Mouse (Mus musculus) embryonic facial prominence, embryonic 10.5 days (tissue): ENCODE data around the gene Neurl1b. TPM values are rescaled to one million over a fixed set of nuclear protein-coding genes. Genes with fewer than 3 reads are reported as not detected.
A peak's percentile ranks its signal among the peaks of the same experiment; 100 is the strongest.

Experiments used
- DNase-seq: peaks from one replicate; pipeline ENCODE4 v3.0.0-alpha.2; 2017; ENCODE audit warnings: low spot score
- H3K27ac ChIP-seq: fragments of 300-500 bp; sonication (generic); replicated peaks from 2 replicates; pipeline ENCODE4 v1.5.1; 2016; ENCODE audit warnings: mild to moderate bottlenecking
- H3K27me3 ChIP-seq: fragments of 300-500 bp; sonication (generic); replicated peaks from 2 replicates; pipeline ENCODE4 v1.6.1; 2016; ENCODE audit warnings: low read depth, mild to moderate bottlenecking; ENCODE audit not compliant: poor library complexity, severe bottlenecking
- H3K36me3 ChIP-seq: fragments of 300-500 bp; sonication (generic); replicated peaks from 2 replicates; pipeline ENCODE4 v1.6.1; 2016; ENCODE audit warnings: mild to moderate bottlenecking, moderate library complexity
- H3K4me1 ChIP-seq: fragments of 300-500 bp; sonication (generic); 2 replicates; pipeline ENCODE4 v1.6.1; 2016
- H3K4me3 ChIP-seq: fragments of 300-500 bp; sonication (generic); 2 replicates; pipeline ENCODE4 v1.5.1; 2016; ENCODE audit warnings: mild to moderate bottlenecking, moderate library complexity
- H3K9me3 ChIP-seq: fragments of 300-500 bp; sonication (generic); 2 replicates; pipeline ENCODE4 v1.6.1; 2016; ENCODE audit warnings: mild to moderate bottlenecking
- WGBS: fragments of 180-500 bp; shearing (Covaris S2); methylation state at CpG from one replicate; pipeline ENCODE4 v1.1.7; 2016; 5-methylcytosine and 5-hydroxymethylcytosine counted together
- polyA plus RNA-seq: library from polyadenylated mRNA; unstranded; fragments of >200 nt; fragmentation: Nextera tagmentation; extraction: Ambion mirVana; gene quantifications from 2 replicates; pipeline ENCODE4 v1.2.1, GENCODE M21; 2016

Gene Neurl1b
- polyA plus RNA-seq, 1 experiment from 2014 or later, result 0.16 TPM

DNA sequence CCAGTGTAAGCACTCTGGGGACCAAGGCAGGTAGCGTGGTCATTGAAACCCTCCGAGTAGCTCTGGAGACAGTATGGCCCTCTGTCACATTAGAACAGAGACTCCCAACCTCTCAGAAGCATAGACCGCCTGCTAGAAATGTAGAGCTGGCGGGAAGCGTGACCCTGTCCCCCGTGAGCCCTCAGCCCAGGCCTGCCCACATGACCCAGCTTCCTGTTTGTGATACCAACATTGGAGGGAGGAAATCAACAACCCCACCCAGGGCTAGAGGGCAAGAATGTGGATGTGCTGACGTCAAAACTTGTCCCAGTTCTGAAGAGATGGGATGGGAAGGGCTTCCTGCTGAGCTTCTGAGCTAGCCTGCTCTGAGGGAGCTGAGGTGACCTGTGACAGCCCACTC lies 50.3 kb downstream of the Neurl1b start:
- Histone ChIP-seq H3K9me3 (no peaks in the 10 kb centered on the region), H3K4me1 (peaks cover 9% of the 10 kb centered on the region), H3K27ac (0 out of 2 replicates have a peak overlapping the region, but pooled peaks have one; percentile 35), H3K4me3 (no peak overlapping the region), H3K36me3 (no peaks in the 10 kb centered on the region), H3K27me3 (0 out of 2 replicates have a peak, but pooled peaks cover 4% of the 10 kb centered on the region)
- 49% methylated on average over 7 of the region's 7 CpGs for WGBS
- peak; percentile 22 for DNase-seq

GRCm38 (mm10) chr17:26466741-26467150 lies 52.1 kb downstream of the Neurl1b start:
- peaks cover 9% of the 10 kb centered on the region for H3K4me1 ChIP-seq
- peak overlapping the region; percentile 51; the same call in 1 of the 2 replicates for H3K27ac ChIP-seq
- no peaks in the 10 kb centered on the region for H3K36me3 ChIP-seq
- 6% methylated on average over 4 of the region's 4 CpGs for WGBS
- no peaks in the 10 kb centered on the region for H3K9me3 ChIP-seq
- peak overlapping the region; percentile 31 for H3K4me3 ChIP-seq
- H3K27me3 ChIP-seq, result 0 out of 2 replicates have a peak, but pooled peaks cover 4% of the 10 kb centered on the region
- peak; percentile 83 for DNase-seq

DNA sequence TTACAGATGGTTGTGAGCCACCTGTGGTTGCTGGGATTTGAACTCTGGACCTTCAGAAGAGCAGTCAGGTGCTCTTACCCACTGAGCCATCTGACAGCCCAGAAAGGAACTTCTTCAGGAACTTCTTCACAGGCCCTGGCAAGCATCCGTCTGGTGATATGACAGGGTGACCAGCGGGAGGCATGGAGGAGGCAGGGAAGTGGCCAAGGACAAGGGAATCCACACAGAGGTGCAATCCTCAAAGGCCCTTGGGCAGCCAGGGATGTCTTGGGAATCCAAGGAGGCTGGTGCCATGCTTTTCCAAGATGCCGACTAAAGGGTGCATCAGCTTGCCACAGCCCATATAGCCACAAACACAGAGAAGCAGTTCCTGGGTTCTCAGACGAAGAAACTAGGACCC lies 53.0 kb downstream of the Neurl1b start:
- 81% methylated on average over 4 of the region's 4 CpGs for WGBS

GRCm38 (mm10) chr17:26468102-26468894 lies 53.7 kb downstream of the Neurl1b start:
- Histone ChIP-seq H3K9me3 (no peaks in the 10 kb centered on the region), H3K4me1 (peaks cover 9% of the 10 kb centered on the region), H3K4me3 (no peak overlapping the region), H3K36me3 (no peaks in the 10 kb centered on the region), H3K27ac (no peak overlapping the region), H3K27me3 (0 out of 2 replicates have a peak, but pooled peaks cover 4% of the 10 kb centered on the region)
- DNase-seq, result no peak
- 85% methylated on average over 13 of the region's 13 CpGs for WGBS

More for the DNA sequence above, 53.0 kb downstream of the Neurl1b start:
- H3K27me3 ChIP-seq, result 0 out of 2 replicates have a peak, but pooled peaks cover 4% of the 10 kb centered on the region
- no peaks in the 10 kb centered on the region for H3K36me3 ChIP-seq
- H3K9me3 ChIP-seq, result no peaks in the 10 kb centered on the region
- DNase-seq, result no peak
- no peak overlapping the region for H3K27ac ChIP-seq
- peaks cover 9% of the 10 kb centered on the region for H3K4me1 ChIP-seq
- H3K4me3 ChIP-seq, result no peak overlapping the region

- Histone ChIP-seq H3K4me1 (peaks cover 21% of the 10 kb centered on the region), H3K27ac (peak overlapping the region; percentile 55), H3K9me3 (no peaks in the 10 kb centered on the region), H3K4me3 (no peak overlapping the region), H3K36me3 (no peaks in the 10 kb centered on the region), H3K27me3 (no peaks in the 10 kb centered on the region)
- peak; percentile 46 for DNase-seq
- 53% methylated on average over 6 of the region's 6 CpGs for WGBS
Observed at GRCm38 (mm10) chr17:26476871-26477270, 62.2 kb downstream of the Neurl1b start.

GRCm38 (mm10) chr17:26478672-26479071 lies 64.0 kb downstream of the Neurl1b start:
- DNase-seq, result no peak
- Histone ChIP-seq H3K4me1 (peaks cover 21% of the 10 kb centered on the region), H3K4me3 (no peak overlapping the region), H3K9me3 (no peaks in the 10 kb centered on the region), H3K27ac (no peak overlapping the region; the same call in 1 of the 2 replicates), H3K27me3 (no peaks in the 10 kb centered on the region), H3K36me3 (no peaks in the 10 kb centered on the region)
- 82% methylated on average over 4 of the region's 4 CpGs for whole genome bisulfite sequencing

GRCm38 (mm10) chr17:26479619-26480018 lies 65.0 kb downstream of the Neurl1b start:
- no peak for DNase-seq
- Histone ChIP-seq H3K27ac (no peak overlapping the region), H3K4me3 (no peak overlapping the region), H3K4me1 (peaks cover 21% of the 10 kb centered on the region), H3K27me3 (no peaks in the 10 kb centered on the region), H3K36me3 (no peaks in the 10 kb centered on the region), H3K9me3 (no peaks in the 10 kb centered on the region)
- 82% methylated on average over 6 of the region's 6 CpGs for WGBS

DNA sequence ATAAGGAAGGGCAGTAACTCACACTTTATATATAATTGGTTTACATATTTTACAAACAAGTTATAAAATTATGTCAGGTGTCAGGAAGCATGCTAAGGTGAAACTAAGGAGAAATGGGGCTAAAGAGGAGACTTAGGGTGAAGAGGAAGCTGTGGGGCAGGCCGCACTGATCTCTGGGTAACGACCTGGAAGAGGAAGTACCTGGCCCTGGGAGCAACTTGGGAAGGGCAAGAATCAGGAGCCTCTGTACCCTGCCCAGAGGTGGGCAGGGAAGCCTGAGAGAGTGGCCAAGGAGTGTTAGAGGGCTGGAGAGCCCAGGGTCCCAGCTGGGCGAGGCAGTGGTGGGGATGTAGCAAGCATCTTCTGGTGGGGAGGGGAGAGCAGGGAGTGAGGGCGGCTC lies 66.3 kb downstream of the Neurl1b start:
- 80% methylated on average over 4 of the region's 4 CpGs for WGBS
- H3K27ac ChIP-seq, result no peak overlapping the region
- DNase-seq, result no peak
- no peaks in the 10 kb centered on the region for H3K36me3 ChIP-seq
- H3K4me3 ChIP-seq, result no peak overlapping the region
- no peaks in the 10 kb centered on the region for H3K9me3 ChIP-seq
- H3K27me3 ChIP-seq, result no peaks in the 10 kb centered on the region
- peaks cover 21% of the 10 kb centered on the region for H3K4me1 ChIP-seq

DNA sequence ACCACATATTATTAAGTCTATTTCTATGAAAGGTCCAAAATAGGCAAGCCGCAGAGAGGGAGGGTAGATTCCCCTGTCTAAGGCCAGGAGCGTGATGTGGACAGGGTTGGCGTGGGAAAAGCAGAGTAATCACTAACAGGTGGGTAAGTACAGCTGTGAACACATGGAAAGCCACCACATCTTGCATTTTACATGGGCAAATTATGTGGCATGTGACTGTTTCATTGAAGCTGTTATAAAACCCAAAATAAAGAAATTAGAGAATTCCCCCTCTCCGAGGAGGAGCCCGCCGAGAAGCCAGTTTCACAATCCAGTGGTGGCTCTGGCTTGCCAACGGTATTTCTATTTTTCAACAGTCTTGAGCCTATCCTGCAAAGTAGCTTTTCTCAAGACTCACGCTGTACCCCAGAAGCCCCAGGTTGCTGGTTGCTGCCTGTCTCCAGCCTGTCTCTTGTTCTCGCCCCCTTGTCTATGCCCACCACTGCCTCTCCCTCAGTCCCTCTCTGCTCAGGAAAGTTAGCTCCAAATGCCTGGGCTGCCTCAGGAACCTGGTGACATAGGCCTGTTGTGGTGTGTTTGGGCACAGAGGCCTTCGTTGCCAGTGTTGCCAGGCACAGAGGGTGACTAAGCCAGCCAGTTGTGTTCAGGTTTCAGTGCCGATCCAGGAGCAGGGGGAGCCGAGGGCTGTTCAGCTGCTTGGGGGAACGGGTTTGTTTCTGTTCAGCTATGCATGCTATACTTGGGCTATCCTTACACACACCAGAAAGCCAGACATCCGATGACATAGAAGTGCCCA lies 70.2 kb downstream of the Neurl1b start:
- WGBS, result 85% methylated on average over 14 of the region's 14 CpGs
- Histone ChIP-seq H3K9me3 (no peaks in the 10 kb centered on the region), H3K36me3 (no peaks in the 10 kb centered on the region), H3K27ac (no peak overlapping the region), H3K4me1 (no peaks in the 10 kb centered on the region), H3K27me3 (no peaks in the 10 kb centered on the region), H3K4me3 (no peak overlapping the region)
- no peak for DNase-seq

DNA sequence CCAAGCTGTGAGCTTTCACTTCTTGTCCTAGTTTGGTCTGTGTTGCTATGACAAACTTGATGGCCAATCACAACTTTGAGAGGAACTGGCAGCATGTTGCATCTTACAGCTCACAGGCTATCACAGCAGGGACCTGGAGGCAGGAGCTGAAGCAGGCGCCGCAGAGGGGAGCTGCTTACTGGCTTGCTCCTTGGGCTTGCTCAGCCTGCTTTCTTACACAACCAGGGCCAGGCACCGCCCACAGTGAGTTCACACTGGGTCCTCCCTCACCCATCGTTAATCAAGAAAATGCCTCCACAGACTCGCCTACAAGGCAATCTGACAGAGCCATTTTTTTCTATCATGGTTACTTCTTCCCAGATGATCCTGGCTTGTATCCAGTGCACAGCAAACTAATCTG lies 72.6 kb downstream of the Neurl1b start:
- H3K4me3 ChIP-seq, result no peak overlapping the region
- 69% methylated on average over 5 of the region's 5 CpGs for WGBS
- DNase-seq, result no peak
- H3K9me3 ChIP-seq, result peaks cover 3% of the 10 kb centered on the region; the same call in 1 of the 2 replicates
- H3K27ac ChIP-seq, result no peak overlapping the region
- H3K4me1 ChIP-seq, result no peaks in the 10 kb centered on the region
- no peaks in the 10 kb centered on the region for H3K27me3 ChIP-seq
- H3K36me3 ChIP-seq, result no peaks in the 10 kb centered on the region

- 92% methylated on average over 4 of the region's 4 CpGs for WGBS
- no peak overlapping the region for H3K27ac ChIP-seq
Observed at GRCm38 (mm10) chr17:26487917-26488316, 73.3 kb downstream of the Neurl1b start.

DNA sequence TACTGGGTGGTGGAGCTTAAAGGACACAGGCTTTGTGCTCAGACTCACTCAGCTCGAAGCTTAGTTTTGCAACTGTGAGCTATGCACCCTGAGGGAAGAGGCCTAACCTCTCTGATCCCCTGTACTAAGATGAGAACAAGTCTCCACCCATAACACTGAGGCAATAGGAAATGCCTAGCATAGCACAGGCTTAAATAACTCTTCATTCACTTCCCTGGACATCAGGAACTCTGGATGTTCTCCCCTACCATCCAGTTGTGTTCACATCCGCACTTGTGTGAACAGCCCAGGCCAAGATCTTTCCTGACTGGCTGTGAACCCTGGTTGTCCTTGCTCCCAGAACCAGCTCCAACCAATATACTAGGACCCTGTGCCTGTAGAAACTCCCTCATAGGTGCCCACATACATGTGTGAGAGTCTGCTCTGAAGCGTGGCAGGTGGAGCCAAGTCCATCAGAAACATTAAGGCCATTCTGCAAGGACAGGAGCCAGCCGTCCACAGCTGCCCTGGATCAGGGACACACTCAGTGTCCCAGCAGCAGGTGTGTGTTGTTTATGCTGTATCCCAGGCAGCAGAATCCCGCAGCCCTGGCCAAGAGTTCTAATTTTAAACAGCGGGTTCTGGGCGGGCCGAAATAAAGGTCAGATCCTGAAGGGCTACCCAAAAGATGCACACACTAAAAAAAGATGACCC lies 74.2 kb downstream of the Neurl1b start:
- no peaks in the 10 kb centered on the region for H3K4me1 ChIP-seq
- H3K4me3 ChIP-seq, result no peak overlapping the region
- H3K27ac ChIP-seq, result no peak overlapping the region
- H3K36me3 ChIP-seq, result no peaks in the 10 kb centered on the region
- H3K9me3 ChIP-seq, result peaks cover 16% of the 10 kb centered on the region
- no peaks in the 10 kb centered on the region for H3K27me3 ChIP-seq
- no peak for DNase-seq
- WGBS, result 89% methylated on average over 8 of the region's 8 CpGs

More at GRCm38 (mm10) chr17:26487917-26488316, 73.3 kb downstream of the Neurl1b start:
- peaks cover 9% of the 10 kb centered on the region; the same call in 1 of the 2 replicates for H3K9me3 ChIP-seq
- H3K36me3 ChIP-seq, result no peaks in the 10 kb centered on the region
- no peaks in the 10 kb centered on the region for H3K4me1 ChIP-seq
- no peaks in the 10 kb centered on the region for H3K27me3 ChIP-seq
- DNase-seq, result no peak
- H3K4me3 ChIP-seq, result no peak overlapping the region
